Comparison of ENCODE assay signal across 9 mouse cellular contexts in genomic region chr1:170844380-170844779, GRCm38 (mm10). TPM values are rescaled to one million over a fixed set of nuclear protein-coding genes. Genes with fewer than 3 reads are reported as not detected.
DNase-seq lines count a peak whose midpoint lies in the region; ATAC-seq and TF ChIP-seq lines count a peak whose summit lies in the region.
"Had no signal": no experiment of that assay in that cellular context is flagged by ENCODE, and none has a peak within 500 bp of the region (broad histone marks: within the 10 kb centered on the region; RNA-seq: fewer than 3 reads in every experiment).

No protein-coding gene starts in this region.

- 84% methylated on average over 8 of the region's 8 CpGs for WGBS in liver, adult 2 months

- peak; percentile 14 for DNase-seq in kidney, postnatal 14 days
- DNase-seq in kidney, adult 8-10 months, result no peak
- peak; percentile 46 for DNase-seq in WW6 (ENCODE audit: low read depth, low spot score)
- DNase-seq in liver, adult 2 months (ENCODE audit: extremely low read depth, low read depth, low spot score), result no peak
- DNase-seq in right cerebral cortex, postnatal 14 days, result no peak
- DNase-seq in gastrocnemius, adult 18-20 months (ENCODE audit: low spot score), result no peak
- no peak for DNase-seq in adrenal gland, adult (ENCODE audit: inconsistent age in 2 of 2, low spot score in 1 of 2)

- peaks cover 2% of the 10 kb centered on the region; the same call in 1 of the 2 replicates for H3K79me2 ChIP-seq in liver, adult 2 months (ENCODE audit: control insufficient read depth, insufficient read depth, low read length)

- TF ChIP-seq CTCF in liver, adult 2 months (IDR thresholded peaks at IDR 0.05; ENCODE audit: low read depth, low read length), result peak; percentile 11; the same call in 1 of the 2 replicates

- 0 out of 2 replicates have a peak, but pooled peaks cover 2% of the 10 kb centered on the region for H3K4me1 ChIP-seq in liver, adult 2 months (ENCODE audit: control insufficient read depth, insufficient read depth, low read length)

- H3K4me3 ChIP-seq in liver, adult 2 months (ENCODE audit: insufficient read depth, low read depth, low read length), result no peak overlapping the region
- H3K4me3 ChIP-seq: embryonic facial prominence, embryonic 13.5 days had no signal

- H3K27me3 ChIP-seq in liver, adult 2 months (ENCODE audit: control insufficient read depth, insufficient read depth, low read length), result no peaks in the 10 kb centered on the region
- H3K27me3 ChIP-seq: embryonic facial prominence, embryonic 13.5 days had no signal

- H3K36me3 ChIP-seq in liver, adult 2 months (ENCODE audit: control insufficient read depth, insufficient read depth, low read length), result peaks cover 38% of the 10 kb centered on the region

- H3K9ac ChIP-seq in liver, adult 2 months (ENCODE audit: low read depth, low read length), result no peak overlapping the region
- H3K9ac ChIP-seq: embryonic facial prominence, embryonic 13.5 days had no signal

- H3K27ac ChIP-seq in liver, adult 2 months (replicated peaks; ENCODE audit: insufficient read depth, low read depth, low read length), result no peak overlapping the region
- H3K27ac ChIP-seq: embryonic facial prominence, embryonic 13.5 days had no signal

- ATAC-seq in CD4-positive, CD25-positive, alpha-beta regulatory T cell, adult 4 months, result peak; percentile 77

- no peak for TF ChIP-seq POLR2A in liver, adult 2 months (IDR thresholded peaks at IDR 0.05; ENCODE audit: extremely low read depth, insufficient read depth, low read length)

RNA-seq across cellular contexts. Expression of gene Atf6, which starts 23.2 kb away (rescaled TPM):
- 1 to 10 TPM; 5.8 to 8.8 TPM for polyA plus RNA-seq in CD4-positive, CD25-positive, alpha-beta regulatory T cell, adult 4 months (2017; shearing (Covaris generic))
- 30.1 and 38.1 TPM in 2 replicates for total RNA-seq in liver, adult 2 months (2014; rRNA removed)
- 13.0 and 14.3 TPM in 2 replicates for polyA plus RNA-seq in liver, adult 2 months (2012; rRNA removed)
- 10 to 100 TPM; 17.0 to 17.7 TPM for total RNA-seq in gastrocnemius, adult 18-20 months (2021)

RNA-seq across cellular contexts. Expression of gene Gm26620, which starts 40.5 kb away (rescaled TPM):
- polyA plus RNA-seq in CD4-positive, CD25-positive, alpha-beta regulatory T cell, adult 4 months (2017; shearing (Covaris generic)), result not detected
- total RNA-seq in liver, adult 2 months (2014; rRNA removed), result 0.67 and 0.74 TPM in 2 replicates
- polyA plus RNA-seq in liver, adult 2 months (2012; rRNA removed), result 0.59 and 1.1 TPM in 2 replicates
- total RNA-seq in gastrocnemius, adult 18-20 months (2021), result under 1 TPM in 1 of 2 experiments, not detected in 1; 0.47 TPM

RNA-seq across cellular contexts. Expression of gene Dusp12, which starts 41.0 kb away (rescaled TPM):
- 10 to 100 TPM; 14.8 to 16.1 TPM for polyA plus RNA-seq in CD4-positive, CD25-positive, alpha-beta regulatory T cell, adult 4 months (2017; shearing (Covaris generic))
- 30.4 and 36.2 TPM in 2 replicates for total RNA-seq in liver, adult 2 months (2014; rRNA removed)
- 12.7 and 17.2 TPM in 2 replicates for polyA plus RNA-seq in liver, adult 2 months (2012; rRNA removed)
- total RNA-seq in gastrocnemius, adult 18-20 months (2021), result 1 to 10 TPM; 4.1 to 5.5 TPM

Comparison
In these comparisons a context has a peak if more than half of its experiments do, and no peak if none do; other contexts are left out.
1. DNase-seq: peak in kidney, postnatal 14 days (single experiment) and WW6 (single experiment); none in kidney, adult 8-10 months (0 of 2), liver, adult 2 months (single experiment), right cerebral cortex, postnatal 14 days (single experiment), gastrocnemius, adult 18-20 months (single experiment) and adrenal gland, adult (0 of 2).